Mouse (Mus musculus): Measurements from ENCODE around the gene Krtap3-3. TPM values are rescaled to one million over a fixed set of nuclear protein-coding genes. Genes with fewer than 3 reads are reported as not detected.

Gene Krtap3-3
- total and polyA plus RNA-seq, 2 experiments from 2014 or later = not detected

DNA sequence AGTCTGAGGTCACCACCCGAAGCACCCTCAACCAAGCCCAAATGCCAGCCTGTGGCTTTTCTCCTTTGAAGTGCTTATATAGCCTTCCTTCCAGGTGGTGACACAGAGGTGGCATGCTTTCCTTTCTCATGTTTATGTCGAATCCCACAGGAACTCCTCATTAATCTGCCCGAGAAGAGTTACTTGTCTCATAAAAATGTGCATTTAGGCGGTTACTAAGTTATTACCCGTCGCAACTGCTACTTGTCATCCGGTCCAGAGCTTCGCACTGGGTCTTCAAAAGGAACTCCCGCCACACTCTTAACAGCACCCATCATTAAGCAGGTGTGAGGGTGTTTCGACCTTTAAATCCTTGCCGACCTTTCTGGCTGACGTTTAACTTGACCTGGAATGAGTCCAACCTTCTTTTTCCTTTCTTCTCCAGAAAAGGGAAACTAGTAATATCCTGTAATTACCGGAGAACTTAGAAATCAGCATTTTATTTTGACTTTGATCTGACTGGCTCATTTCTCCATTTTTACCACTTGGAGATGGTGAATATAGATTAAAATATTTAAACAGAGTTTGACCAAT is 29.3 kb downstream of the Krtap3-3 start, which contains the start of gene Krt39:
Gene Krt39, minus strand, starts transcription at position 51 of the 573 bp plus-strand sequence.
- no peak for DNase-seq (ENCODE audit: low spot score)
- H3K27ac ChIP-seq (ENCODE audit: low read depth, low read length) = no peak within 1 kb of the TSS
- H3K4me1 ChIP-seq (ENCODE audit: insufficient read depth, low read length) = no peaks in the 10 kb centered on the region
- H3K36me3 ChIP-seq (ENCODE audit: insufficient read depth, low read length) = no peaks in the 10 kb centered on the region
- no peaks in the 10 kb centered on the region for H3K9me3 ChIP-seq (ENCODE audit: low read length)
- H3K9ac ChIP-seq (replicated peaks; ENCODE audit: low read length, poor library complexity, severe bottlenecking) = no peak within 1 kb of the TSS
- no peak within 1 kb of the TSS for H3K4me2 ChIP-seq (ENCODE audit: low read depth, low read length, poor library complexity, severe bottlenecking)
- WGBS = 86% methylated on average over 13 of the region's 13 CpGs
- no peaks in the 10 kb centered on the region for H3K27me3 ChIP-seq (ENCODE audit: insufficient read depth, low read length)
- H3K4me3 ChIP-seq (ENCODE audit: low read depth, low read length) = no peak within 1 kb of the TSS
- no peak for TF ChIP-seq CTCF (IDR thresholded peaks at IDR 0.05)
- no peak for ATAC-seq (ENCODE audit: low FRiP score)

DNA sequence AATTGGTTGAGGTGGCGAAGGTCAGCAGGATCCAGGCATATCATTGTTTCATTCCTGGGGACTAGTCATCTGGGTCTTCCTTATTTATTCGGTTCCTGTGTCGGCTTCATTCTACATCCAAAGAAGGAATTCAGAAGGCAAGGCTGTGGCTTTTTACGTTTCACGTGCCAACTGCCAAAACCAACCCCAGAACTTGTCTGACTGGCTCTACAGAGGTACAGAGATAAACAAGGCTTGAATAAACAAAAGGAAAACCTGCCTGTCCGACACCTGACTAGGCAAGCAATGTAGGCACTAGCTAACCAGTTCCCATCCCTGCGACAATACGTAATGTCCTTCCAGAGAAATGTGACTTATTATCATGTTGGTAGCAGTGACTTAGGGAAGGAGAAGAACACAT is 36.6 kb downstream of the Krtap3-3 start:
- H3K4me1 ChIP-seq (ENCODE audit: insufficient read depth, low read length) = no peaks in the 10 kb centered on the region
- H3K27ac ChIP-seq (ENCODE audit: low read depth, low read length) = no peak overlapping the region
- no peak for TF ChIP-seq CTCF (IDR thresholded peaks at IDR 0.05)
- H3K36me3 ChIP-seq (ENCODE audit: insufficient read depth, low read length) = no peaks in the 10 kb centered on the region
- H3K4me3 ChIP-seq (ENCODE audit: low read depth, low read length) = no peak overlapping the region
- H3K27me3 ChIP-seq (ENCODE audit: insufficient read depth, low read length) = no peaks in the 10 kb centered on the region
- H3K9me3 ChIP-seq (ENCODE audit: low read length) = no peaks in the 10 kb centered on the region
- no peak overlapping the region for H3K9ac ChIP-seq (replicated peaks; ENCODE audit: low read length, poor library complexity, severe bottlenecking)
- no peak for ATAC-seq (ENCODE audit: low FRiP score)
- DNase-seq (ENCODE audit: low spot score) = no peak
- WGBS = 89% methylated on average over 8 of the region's 8 CpGs
- H3K4me2 ChIP-seq (ENCODE audit: low read depth, low read length, poor library complexity, severe bottlenecking) = no peak overlapping the region

Other genes with a start within 250 kb of the Krtap3-3 start
Only the 30 nearest of the 34 such genes appear.
- 0.11 and 0.19 TPM in 2 replicates for gene Krt25, start 227.9 kb downstream of the Krtap3-3 start, total RNA-seq (2014; rRNA removed)
- 0.29 and 0.54 TPM in 2 replicates for gene Krt25, start 227.9 kb downstream of the Krtap3-3 start, polyA plus RNA-seq (2015; fragmentation: Nextera tagmentation; extraction: Ambion mirVana)
- gene Krt26, start 212.9 kb downstream of the Krtap3-3 start, total RNA-seq (2014; rRNA removed) = 0.11 and 1.2 TPM in 2 replicates
- 0.46 and 0.54 TPM in 2 replicates for gene Krt26, start 212.9 kb downstream of the Krtap3-3 start, polyA plus RNA-seq (2015; fragmentation: Nextera tagmentation; extraction: Ambion mirVana)
- gene Krt27, start 199.8 kb downstream of the Krtap3-3 start, total RNA-seq (2014; rRNA removed) = 1.0 TPM in 1 of 2 replicates, not detected in the other
- 0.22 and 0.28 TPM in 2 replicates for gene Krt27, start 199.8 kb downstream of the Krtap3-3 start, polyA plus RNA-seq (2015; fragmentation: Nextera tagmentation; extraction: Ambion mirVana)
- gene Krt28, start 176.0 kb downstream of the Krtap3-3 start, total RNA-seq (2014; rRNA removed) = 0.93 TPM in 1 of 2 replicates, not detected in the other
- 0.33 and 0.66 TPM in 2 replicates for gene Krt28, start 176.0 kb downstream of the Krtap3-3 start, polyA plus RNA-seq (2015; fragmentation: Nextera tagmentation; extraction: Ambion mirVana)
- gene Krt10, start 161.5 kb downstream of the Krtap3-3 start, total RNA-seq (2014; rRNA removed) = 6.7 and 18.3 TPM in 2 replicates
- gene Krt10, start 161.5 kb downstream of the Krtap3-3 start, polyA plus RNA-seq (2015; fragmentation: Nextera tagmentation; extraction: Ambion mirVana) = 35.7 and 39.2 TPM in 2 replicates
- 2.0 TPM in 1 of 2 replicates, not detected in the other for gene Krt12, start 128.6 kb downstream of the Krtap3-3 start, total RNA-seq (2014; rRNA removed)
- 0.21 and 0.31 TPM in 2 replicates for gene Krt12, start 128.6 kb downstream of the Krtap3-3 start, polyA plus RNA-seq (2015; fragmentation: Nextera tagmentation; extraction: Ambion mirVana)
- gene Krt20, start 112.7 kb downstream of the Krtap3-3 start, total RNA-seq (2014; rRNA removed) = not detected in 2 replicates
- 0.13 and 0.36 TPM in 2 replicates for gene Krt20, start 112.7 kb downstream of the Krtap3-3 start, polyA plus RNA-seq (2015; fragmentation: Nextera tagmentation; extraction: Ambion mirVana)
- 0.16 TPM in 1 of 2 replicates, not detected in the other for gene Krt23, start 57.7 kb downstream of the Krtap3-3 start, total RNA-seq (2014; rRNA removed)
- gene Krt23, start 57.7 kb downstream of the Krtap3-3 start, polyA plus RNA-seq (2015; fragmentation: Nextera tagmentation; extraction: Ambion mirVana) = 0.32 TPM in 1 of 2 replicates, not detected in the other
- gene Krt39, start 29.5 kb downstream of the Krtap3-3 start, total RNA-seq (2014; rRNA removed) = not detected in 2 replicates
- not detected in 2 replicates for gene Krt39, start 29.5 kb downstream of the Krtap3-3 start, polyA plus RNA-seq (2015; fragmentation: Nextera tagmentation; extraction: Ambion mirVana)
- not detected in 2 replicates for gene Krt40, start 7.7 kb downstream of the Krtap3-3 start, total RNA-seq (2014; rRNA removed)
- not detected in 2 replicates for gene Krt40, start 7.7 kb downstream of the Krtap3-3 start, polyA plus RNA-seq (2015; fragmentation: Nextera tagmentation; extraction: Ambion mirVana)
- not detected in 2 replicates for gene Krtap3-2, start 6.0 kb upstream of the Krtap3-3 start, total RNA-seq (2014; rRNA removed)
- not detected in 2 replicates for gene Krtap3-2, start 6.0 kb upstream of the Krtap3-3 start, polyA plus RNA-seq (2015; fragmentation: Nextera tagmentation; extraction: Ambion mirVana)
- gene Gm11939, start 8.6 kb upstream of the Krtap3-3 start, total RNA-seq (2014; rRNA removed) = not detected in 2 replicates
- gene Gm11939, start 8.6 kb upstream of the Krtap3-3 start, polyA plus RNA-seq (2015; fragmentation: Nextera tagmentation; extraction: Ambion mirVana) = not detected in 2 replicates
- gene Krtap3-1, start 15.8 kb upstream of the Krtap3-3 start, total RNA-seq (2014; rRNA removed) = not detected in 2 replicates
- not detected in 2 replicates for gene Krtap3-1, start 15.8 kb upstream of the Krtap3-3 start, polyA plus RNA-seq (2015; fragmentation: Nextera tagmentation; extraction: Ambion mirVana)
- not detected in 2 replicates for gene Krtap1-5, start 30.2 kb upstream of the Krtap3-3 start, total RNA-seq (2014; rRNA removed)
- gene Krtap1-5, start 30.2 kb upstream of the Krtap3-3 start, polyA plus RNA-seq (2015; fragmentation: Nextera tagmentation; extraction: Ambion mirVana) = not detected in 2 replicates
- not detected in 2 replicates for gene Krtap1-4, start 32.8 kb upstream of the Krtap3-3 start, total RNA-seq (2014; rRNA removed)
- not detected in 2 replicates for gene Krtap1-4, start 32.8 kb upstream of the Krtap3-3 start, polyA plus RNA-seq (2015; fragmentation: Nextera tagmentation; extraction: Ambion mirVana)
- gene Krtap1-3, start 40.5 kb upstream of the Krtap3-3 start, total RNA-seq (2014; rRNA removed) = not detected in 2 replicates
- not detected in 2 replicates for gene Krtap1-3, start 40.5 kb upstream of the Krtap3-3 start, polyA plus RNA-seq (2015; fragmentation: Nextera tagmentation; extraction: Ambion mirVana)
- not detected in 2 replicates for gene Krtap9-3, start 47.2 kb upstream of the Krtap3-3 start, total RNA-seq (2014; rRNA removed)
- gene Krtap9-3, start 47.2 kb upstream of the Krtap3-3 start, polyA plus RNA-seq (2015; fragmentation: Nextera tagmentation; extraction: Ambion mirVana) = not detected in 2 replicates
- not detected in 2 replicates for gene Gm11938, start 52.4 kb upstream of the Krtap3-3 start, total RNA-seq (2014; rRNA removed)
- gene Gm11938, start 52.4 kb upstream of the Krtap3-3 start, polyA plus RNA-seq (2015; fragmentation: Nextera tagmentation; extraction: Ambion mirVana) = not detected in 2 replicates
- gene Gm11937, start 59.3 kb upstream of the Krtap3-3 start, total RNA-seq (2014; rRNA removed) = not detected in 2 replicates
- not detected in 2 replicates for gene Gm11937, start 59.3 kb upstream of the Krtap3-3 start, polyA plus RNA-seq (2015; fragmentation: Nextera tagmentation; extraction: Ambion mirVana)
- gene Krtap2-4, start 64.0 kb upstream of the Krtap3-3 start, total RNA-seq (2014; rRNA removed) = not detected in 2 replicates
- not detected in 2 replicates for gene Krtap2-4, start 64.0 kb upstream of the Krtap3-3 start, polyA plus RNA-seq (2015; fragmentation: Nextera tagmentation; extraction: Ambion mirVana)
- gene Gm11562, start 69.6 kb upstream of the Krtap3-3 start, total RNA-seq (2014; rRNA removed) = not detected in 2 replicates
- not detected in 2 replicates for gene Gm11562, start 69.6 kb upstream of the Krtap3-3 start, polyA plus RNA-seq (2015; fragmentation: Nextera tagmentation; extraction: Ambion mirVana)
- gene Krtap4-1, start 77.4 kb upstream of the Krtap3-3 start, total RNA-seq (2014; rRNA removed) = not detected in 2 replicates
- gene Krtap4-1, start 77.4 kb upstream of the Krtap3-3 start, polyA plus RNA-seq (2015; fragmentation: Nextera tagmentation; extraction: Ambion mirVana) = not detected in 2 replicates
- not detected in 2 replicates for gene Krtap4-2, start 84.2 kb upstream of the Krtap3-3 start, total RNA-seq (2014; rRNA removed)
- gene Krtap4-2, start 84.2 kb upstream of the Krtap3-3 start, polyA plus RNA-seq (2015; fragmentation: Nextera tagmentation; extraction: Ambion mirVana) = not detected in 2 replicates
- not detected in 2 replicates for gene Krtap4-7, start 93.2 kb upstream of the Krtap3-3 start, total RNA-seq (2014; rRNA removed)
- not detected in 2 replicates for gene Krtap4-7, start 93.2 kb upstream of the Krtap3-3 start, polyA plus RNA-seq (2015; fragmentation: Nextera tagmentation; extraction: Ambion mirVana)
- not detected in 2 replicates for gene Gm11555, start 99.4 kb upstream of the Krtap3-3 start, total RNA-seq (2014; rRNA removed)
- gene Gm11555, start 99.4 kb upstream of the Krtap3-3 start, polyA plus RNA-seq (2015; fragmentation: Nextera tagmentation; extraction: Ambion mirVana) = not detected in 2 replicates
- gene Gm11563, start 108.1 kb upstream of the Krtap3-3 start, total RNA-seq (2014; rRNA removed) = not detected in 2 replicates
- gene Gm11563, start 108.1 kb upstream of the Krtap3-3 start, polyA plus RNA-seq (2015; fragmentation: Nextera tagmentation; extraction: Ambion mirVana) = not detected in 2 replicates
- not detected in 2 replicates for gene Krtap4-6, start 115.1 kb upstream of the Krtap3-3 start, total RNA-seq (2014; rRNA removed)
- not detected in 2 replicates for gene Krtap4-6, start 115.1 kb upstream of the Krtap3-3 start, polyA plus RNA-seq (2015; fragmentation: Nextera tagmentation; extraction: Ambion mirVana)
- not detected in 2 replicates for gene Gm14190, start 139.9 kb upstream of the Krtap3-3 start, total RNA-seq (2014; rRNA removed)
- gene Gm14190, start 139.9 kb upstream of the Krtap3-3 start, polyA plus RNA-seq (2015; fragmentation: Nextera tagmentation; extraction: Ambion mirVana) = not detected in 2 replicates
- gene Gm14180, start 183.4 kb upstream of the Krtap3-3 start, total RNA-seq (2014; rRNA removed) = not detected in 2 replicates
- gene Gm14180, start 183.4 kb upstream of the Krtap3-3 start, polyA plus RNA-seq (2015; fragmentation: Nextera tagmentation; extraction: Ambion mirVana) = not detected in 2 replicates
- gene Gm11595, start 222.0 kb upstream of the Krtap3-3 start, total RNA-seq (2014; rRNA removed) = not detected in 2 replicates
- gene Gm11595, start 222.0 kb upstream of the Krtap3-3 start, polyA plus RNA-seq (2015; fragmentation: Nextera tagmentation; extraction: Ambion mirVana) = not detected in 2 replicates

All from midbrain, postnatal 0 days (tissue).